Mouse (Mus musculus) midbrain, embryonic 12.5 days (tissue): Measurements from ENCODE around the gene Ppp2r5d. TPM values are rescaled to one million over a fixed set of nuclear protein-coding genes. Genes with fewer than 3 reads are reported as not detected.

Experiments used
- polyA plus RNA-seq: library from polyadenylated mRNA; unstranded; fragments of >200 nt; fragmentation: Nextera tagmentation; extraction: Ambion mirVana; gene quantifications from 2 replicates; pipeline ENCODE4 v1.2.1, GENCODE M21; 2016

Gene Ppp2r5d
- polyA plus RNA-seq, 1 experiment from 2014 or later: 111 TPM

Other genes with a start within 250 kb of the Ppp2r5d start
- gene Ttbk1, start 217.4 kb downstream of the Ppp2r5d start, polyA plus RNA-seq: 5.0 and 5.5 TPM in 2 replicates
- gene Dnph1, start 208.4 kb downstream of the Ppp2r5d start, polyA plus RNA-seq: 53.1 and 58.0 TPM in 2 replicates
- gene Cul9, start 158.7 kb downstream of the Ppp2r5d start, polyA plus RNA-seq: 14.3 and 15.2 TPM in 2 replicates
- 6.6 and 8.1 TPM in 2 replicates for gene Srf, start 148.9 kb downstream of the Ppp2r5d start, polyA plus RNA-seq
- 57.1 and 63.4 TPM in 2 replicates for gene Ptk7, start 75.6 kb downstream of the Ppp2r5d start, polyA plus RNA-seq
- gene Klc4, start 59.1 kb downstream of the Ppp2r5d start, polyA plus RNA-seq: 43.6 and 44.7 TPM in 2 replicates
- gene Mrpl2, start 58.9 kb downstream of the Ppp2r5d start, polyA plus RNA-seq: 73.9 and 88.4 TPM in 2 replicates
- gene Cul7, start 54.8 kb downstream of the Ppp2r5d start, polyA plus RNA-seq: 48.3 and 49.0 TPM in 2 replicates
- 54.1 and 56.0 TPM in 2 replicates for gene Rrp36, start 30.8 kb downstream of the Ppp2r5d start, polyA plus RNA-seq
- 159 and 175 TPM in 2 replicates for gene Mea1, start 26.3 kb downstream of the Ppp2r5d start, polyA plus RNA-seq
- 127 and 131 TPM in 2 replicates for gene Klhdc3, start 24.2 kb downstream of the Ppp2r5d start, polyA plus RNA-seq
- gene Pex6, start 6.4 kb upstream of the Ppp2r5d start, polyA plus RNA-seq: 33.7 and 36.0 TPM in 2 replicates
- 0.52 and 0.75 TPM in 2 replicates for gene Gnmt, start 24.1 kb upstream of the Ppp2r5d start, polyA plus RNA-seq
- gene Cnpy3, start 47.1 kb upstream of the Ppp2r5d start, polyA plus RNA-seq: 54.1 and 54.6 TPM in 2 replicates
- gene Ptcra, start 58.6 kb upstream of the Ppp2r5d start, polyA plus RNA-seq: 0.55 and 0.65 TPM in 2 replicates
- gene 2310039H08Rik, start 67.5 kb upstream of the Ppp2r5d start, polyA plus RNA-seq: 48.5 and 55.0 TPM in 2 replicates
- gene Rpl7l1, start 77.6 kb upstream of the Ppp2r5d start, polyA plus RNA-seq: 150 and 161 TPM in 2 replicates
- gene Bicral, start 153.4 kb upstream of the Ppp2r5d start, polyA plus RNA-seq: 7.8 and 7.9 TPM in 2 replicates
- 68.4 and 75.1 TPM in 2 replicates for gene Tbcc, start 185.6 kb upstream of the Ppp2r5d start, polyA plus RNA-seq
- not detected in 2 replicates for gene Prph2, start 205.3 kb upstream of the Ppp2r5d start, polyA plus RNA-seq